Mouse (Mus musculus) testis, adult 2 months (tissue): Measurements from ENCODE around the gene Gm30302.

ENCODE experiments used
- CTCF ChIP-seq: fragments of 200-500 bp; IDR thresholded peaks from 2 replicates; pipeline ENCODE4 v1.5.1; 2012; ENCODE audit warnings: low read depth, mild to moderate bottlenecking, inconsistent platforms, low read length, moderate library complexity; ENCODE audit not compliant: control insufficient read depth, insufficient read depth, insufficient replicate concordance
- POLR2A ChIP-seq: fragments of 200-500 bp; IDR thresholded peaks from 2 replicates; pipeline ENCODE4 v1.6.1; 2012; ENCODE audit warnings: low read depth, mild to moderate bottlenecking, inconsistent platforms, low read length, moderate library complexity; ENCODE audit not compliant: control insufficient read depth

GRCm38 (mm10) chr13:49765306-49765705, 33.5 kb downstream of the Gm30302 start:
- TF ChIP-seq CTCF (no peak), POLR2A (no peak)
